Mouse (Mus musculus) intestine, embryonic 14.5 days (tissue): ENCODE measurements at regions not wholly inside any gene's neighbourhood (a gene's known extent, or its start where the extent isn't known, plus 50 kb on each side); places are given as distances from the start of the nearest gene placed in this dataset.
"Not testable (repeated sequence)": the region's sequence is repeated elsewhere in the genome, so short reads cannot be mapped to it uniquely, and the experiment has no call there.

ENCODE experiments used
- ATAC-seq: fragments of 200-750 bp; cut with Nextera tagmentation; replicated peaks from 2 replicates; pipeline ENCODE4 v1.8.0; 2017; ENCODE audit warnings: low read depth, moderate number of reproducible peaks, moderate TSS enrichment, moderate library complexity; ENCODE audit not compliant: low FRiP score, low TSS enrichment
- DNase-seq: peaks from one replicate; pipeline ENCODE4 v3.0.0-alpha.2; 2018; ENCODE audit warnings: low spot score
- H3K27ac ChIP-seq: fragments of 300-500 bp; sonication (generic); 2 replicates; pipeline ENCODE4 v1.5.1; 2014; ENCODE audit warnings: low read depth, mild to moderate bottlenecking, control low read depth
- H3K27me3 ChIP-seq: fragments of 300-500 bp; sonication (generic); replicated peaks from 2 replicates; pipeline ENCODE4 v1.6.1; 2014; ENCODE audit warnings: low read length, control low read depth; ENCODE audit not compliant: control insufficient read depth, insufficient read depth
- H3K36me3 ChIP-seq: fragments of 300-500 bp; sonication (generic); 2 replicates; pipeline ENCODE4 v1.6.1; 2014; ENCODE audit warnings: low read length, control low read depth; ENCODE audit not compliant: control insufficient read depth, insufficient read depth
- H3K4me1 ChIP-seq: fragments of 300-500 bp; sonication (generic); replicated peaks from 2 replicates; pipeline ENCODE4 v1.6.1; 2014; ENCODE audit warnings: low read length, control low read depth, mixed read lengths; ENCODE audit not compliant: control insufficient read depth, insufficient read depth
- H3K4me2 ChIP-seq: fragments of 300-500 bp; sonication (generic); 2 replicates; pipeline ENCODE4 v1.6.1; 2014; ENCODE audit warnings: low read length
- H3K4me3 ChIP-seq: fragments of 300-500 bp; sonication (generic); 2 replicates; pipeline ENCODE4 v1.5.1; 2014; ENCODE audit warnings: low read depth, low read length, control low read depth, mixed read lengths
- H3K9ac ChIP-seq: fragments of 300-500 bp; sonication (generic); 2 replicates; pipeline ENCODE4 v1.6.1; 2014; ENCODE audit warnings: mild to moderate bottlenecking, low read length
- H3K9me3 ChIP-seq: fragments of 300-500 bp; sonication (generic); 2 replicates; pipeline ENCODE4 v1.6.1; 2016; ENCODE audit warnings: low read length, control low read depth; ENCODE audit not compliant: control insufficient read depth
- WGBS: fragments of 180-500 bp; shearing (Covaris S2); extraction: QIAGEN DNeasy Blood & Tissue Kit; methylation state at CpG from one replicate; pipeline ENCODE4 v1.1.7; 2014; 5-methylcytosine and 5-hydroxymethylcytosine counted together

- Histone ChIP-seq H3K9me3 (0 out of 2 replicates have a peak, but pooled peaks cover 7% of the 10 kb centered on the region), H3K27ac (no peak overlapping the region), H3K36me3 (no peaks in the 10 kb centered on the region), H3K4me3 (no peak overlapping the region), H3K27me3 (no peaks in the 10 kb centered on the region), H3K4me1 (no peaks in the 10 kb centered on the region), H3K9ac (no peak overlapping the region), H3K4me2 (no peak overlapping the region)
- DNase-seq (no peak), ATAC-seq (no peak)
- 96% methylated on average over 14 of the region's 14 CpGs for WGBS
These were observed 156.1 kb downstream of the Akr1d1 start for GRCm38 (mm10) chr6:37686094-37686493.

GRCm38 (mm10) chr6:37688866-37689617 is 159.1 kb downstream of the Akr1d1 start:
- H3K9ac ChIP-seq: no peak overlapping the region
- H3K27ac ChIP-seq: no peak overlapping the region
- no peak overlapping the region for H3K4me3 ChIP-seq
- no peaks in the 10 kb centered on the region for H3K36me3 ChIP-seq
- H3K9me3 ChIP-seq: no peaks in the 10 kb centered on the region
- H3K4me1 ChIP-seq: no peaks in the 10 kb centered on the region
- 35% methylated on average over 1 of the region's 1 CpGs for WGBS
- no peak overlapping the region for H3K4me2 ChIP-seq
- DNase-seq: no peak
- H3K27me3 ChIP-seq: no peaks in the 10 kb centered on the region
- no peak for ATAC-seq

GRCm38 (mm10) chr6:37689696-37690095 is 159.7 kb downstream of the Akr1d1 start:
- Histone ChIP-seq H3K4me2 (no peak overlapping the region), H3K36me3 (no peaks in the 10 kb centered on the region), H3K27me3 (no peaks in the 10 kb centered on the region), H3K9me3 (no peaks in the 10 kb centered on the region), H3K9ac (no peak overlapping the region), H3K4me3 (no peak overlapping the region), H3K27ac (no peak overlapping the region), H3K4me1 (no peaks in the 10 kb centered on the region)
- no peak for ATAC-seq
- no peak for DNase-seq

GRCm38 (mm10) chr6:37691976-37692644 is 162.1 kb downstream of the Akr1d1 start:
- Histone ChIP-seq H3K27ac (no peak overlapping the region), H3K4me1 (no peaks in the 10 kb centered on the region), H3K4me3 (no peak overlapping the region), H3K36me3 (no peaks in the 10 kb centered on the region), H3K27me3 (no peaks in the 10 kb centered on the region), H3K9ac (no peak overlapping the region), H3K9me3 (no peaks in the 10 kb centered on the region), H3K4me2 (no peak overlapping the region)
- DNase-seq (no peak), ATAC-seq (no peak)
- 91% methylated on average over 7 of the region's 7 CpGs for WGBS

- no peaks in the 10 kb centered on the region for H3K9me3 ChIP-seq
- no peak overlapping the region for H3K4me2 ChIP-seq
- no peaks in the 10 kb centered on the region for H3K36me3 ChIP-seq
- no peak for ATAC-seq
- 73% methylated on average over 2 of the region's 2 CpGs for WGBS
- DNase-seq: no peak
- no peak overlapping the region for H3K4me3 ChIP-seq
- H3K4me1 ChIP-seq: no peaks in the 10 kb centered on the region
- H3K9ac ChIP-seq: no peak overlapping the region
- no peak overlapping the region for H3K27ac ChIP-seq
- H3K27me3 ChIP-seq: no peaks in the 10 kb centered on the region
These were observed 162.8 kb downstream of the Akr1d1 start for GRCm38 (mm10) chr6:37692758-37693157.

- H3K27me3 ChIP-seq: no peaks in the 10 kb centered on the region
- H3K4me1 ChIP-seq: no peaks in the 10 kb centered on the region
- H3K4me3 ChIP-seq: no peak overlapping the region
- H3K36me3 ChIP-seq: no peaks in the 10 kb centered on the region
- DNase-seq (no peak), ATAC-seq (no peak)
- H3K27ac ChIP-seq: no peak overlapping the region
- no peak overlapping the region for H3K9ac ChIP-seq
- H3K9me3 ChIP-seq: no peaks in the 10 kb centered on the region
- H3K4me2 ChIP-seq: no peak overlapping the region
These were observed 166.1 kb downstream of the Akr1d1 start for GRCm38 (mm10) chr6:37696074-37696473.

GRCm38 (mm10) chr6:37703946-37704345 is 166.7 kb upstream of the Trim24 start:
- H3K9ac ChIP-seq: no peak overlapping the region
- H3K4me1 ChIP-seq: no peaks in the 10 kb centered on the region
- H3K27me3 ChIP-seq: no peaks in the 10 kb centered on the region
- no peak overlapping the region for H3K27ac ChIP-seq
- WGBS: 91% methylated on average over 2 of the region's 2 CpGs
- H3K36me3 ChIP-seq: no peaks in the 10 kb centered on the region
- DNase-seq: no peak
- H3K4me2 ChIP-seq: no peak overlapping the region
- no peak for ATAC-seq
- H3K9me3 ChIP-seq: no peaks in the 10 kb centered on the region
- H3K4me3 ChIP-seq: no peak overlapping the region

GRCm38 (mm10) chr6:37705733-37706145 is 164.9 kb upstream of the Trim24 start:
- 89% methylated on average over 1 of the region's 1 CpGs for WGBS
- no peaks in the 10 kb centered on the region for H3K9me3 ChIP-seq
- H3K27ac ChIP-seq: no peak overlapping the region
- H3K27me3 ChIP-seq: no peaks in the 10 kb centered on the region
- H3K4me1 ChIP-seq: no peaks in the 10 kb centered on the region
- no peaks in the 10 kb centered on the region for H3K36me3 ChIP-seq
- no peak for ATAC-seq
- no peak for DNase-seq
- no peak overlapping the region for H3K4me2 ChIP-seq
- no peak overlapping the region for H3K9ac ChIP-seq
- no peak overlapping the region for H3K4me3 ChIP-seq

GRCm38 (mm10) chr6:37707671-37708070 is 162.9 kb upstream of the Trim24 start:
- WGBS: 87% methylated on average over 1 of the region's 1 CpGs
- not testable (repeated sequence) for H3K9ac ChIP-seq, H3K9me3 ChIP-seq, H3K36me3 ChIP-seq, H3K4me3 ChIP-seq, H3K4me2 ChIP-seq, H3K4me1 ChIP-seq, H3K27ac ChIP-seq, H3K27me3 ChIP-seq, DNase-seq, ATAC-seq
